Mouse (Mus musculus) hindbrain, embryonic 10.5 days (tissue): ENCODE measurements at regions not wholly inside any gene's neighbourhood (a gene's known extent, or its start where the extent isn't known, plus 50 kb on each side); places are given as distances from the start of the nearest gene placed in this dataset.
"Not testable (repeated sequence)": the region's sequence is repeated elsewhere in the genome, so short reads cannot be mapped to it uniquely, and the experiment has no call there.

Source experiments
- DNase-seq: peaks from one replicate; pipeline ENCODE4 v3.0.0-alpha.2; 2017; ENCODE audit warnings: low spot score
- H3K27ac ChIP-seq: fragments of 300-500 bp; sonication (generic); 2 replicates; pipeline ENCODE4 v1.5.1; 2016; ENCODE audit warnings: mild to moderate bottlenecking, moderate library complexity
- H3K27me3 ChIP-seq: fragments of 300-500 bp; sonication (generic); 2 replicates; pipeline ENCODE4 v1.6.1; 2016; ENCODE audit warnings: mild to moderate bottlenecking; ENCODE audit not compliant: poor library complexity, insufficient read depth, severe bottlenecking
- H3K36me3 ChIP-seq: fragments of 300-500 bp; sonication (generic); 2 replicates; pipeline ENCODE4 v1.6.1; 2016; ENCODE audit warnings: mild to moderate bottlenecking, moderate library complexity
- H3K4me1 ChIP-seq: fragments of 300-500 bp; sonication (generic); replicated peaks from 2 replicates; pipeline ENCODE4 v1.6.1; 2016; ENCODE audit warnings: mild to moderate bottlenecking
- H3K4me3 ChIP-seq: fragments of 300-500 bp; sonication (generic); 2 replicates; pipeline ENCODE4 v1.5.1; 2016; ENCODE audit warnings: mild to moderate bottlenecking, moderate library complexity
- H3K9me3 ChIP-seq: fragments of 300-500 bp; sonication (generic); 2 replicates; pipeline ENCODE4 v1.6.1; 2016; ENCODE audit warnings: mild to moderate bottlenecking, moderate library complexity
- WGBS: fragments of 180-500 bp; shearing (Covaris S2); methylation state at CpG from one replicate; pipeline ENCODE4 v1.1.7; 2016; 5-methylcytosine and 5-hydroxymethylcytosine counted together

DNA sequence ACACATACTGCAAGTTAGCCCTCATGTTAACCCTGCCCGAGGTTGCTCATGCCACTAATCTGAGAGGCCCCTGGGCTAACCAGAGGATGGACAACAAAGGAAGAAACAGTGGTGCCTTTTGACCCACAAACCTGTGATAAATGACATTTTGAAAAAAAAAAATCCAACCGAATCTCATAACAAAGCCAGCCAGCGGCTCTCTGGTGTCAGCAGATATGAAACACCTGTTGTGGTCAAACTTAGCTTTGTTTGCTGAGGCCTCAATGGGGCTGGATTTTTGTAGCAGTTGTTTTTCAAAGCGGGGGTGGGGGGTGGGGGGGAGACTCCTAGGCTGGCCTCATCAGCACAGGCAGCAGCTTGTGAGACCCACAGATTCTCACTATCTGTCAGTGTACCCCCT is 133.0 kb downstream of the Katnal1 start:
- no peaks in the 10 kb centered on the region for H3K9me3 ChIP-seq
- whole genome bisulfite sequencing, result 51% methylated on average over 4 of the region's 4 CpGs
- H3K4me1 ChIP-seq, result peaks cover 42% of the 10 kb centered on the region
- H3K27ac ChIP-seq, result no peak overlapping the region
- DNase-seq, result no peak
- no peak overlapping the region for H3K4me3 ChIP-seq
- H3K27me3 ChIP-seq, result no peaks in the 10 kb centered on the region; the same call in 1 of the 2 replicates
- H3K36me3 ChIP-seq, result no peaks in the 10 kb centered on the region

DNA sequence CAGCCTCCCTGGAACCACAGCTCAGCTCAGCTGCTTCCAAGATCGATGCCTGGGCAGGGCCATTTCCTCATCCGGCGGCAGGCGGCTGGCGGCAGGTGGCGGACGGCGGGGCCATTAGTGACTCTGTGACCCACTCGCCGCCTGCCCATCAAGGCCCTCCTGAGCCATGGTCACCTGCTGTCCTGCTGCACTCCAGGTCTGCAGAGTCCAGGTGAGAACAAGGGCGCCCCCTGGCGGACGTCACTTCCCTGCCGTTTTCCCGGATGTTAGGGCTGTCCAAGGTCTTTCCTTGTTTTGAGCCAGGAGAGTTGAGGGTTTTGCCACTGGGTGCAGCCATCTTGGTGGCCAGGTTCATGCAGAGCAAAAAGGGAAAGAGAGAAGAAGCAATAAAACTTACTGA is 134.7 kb downstream of the Katnal1 start:
- WGBS, result 40% methylated on average over 15 of the region's 15 CpGs

DNA sequence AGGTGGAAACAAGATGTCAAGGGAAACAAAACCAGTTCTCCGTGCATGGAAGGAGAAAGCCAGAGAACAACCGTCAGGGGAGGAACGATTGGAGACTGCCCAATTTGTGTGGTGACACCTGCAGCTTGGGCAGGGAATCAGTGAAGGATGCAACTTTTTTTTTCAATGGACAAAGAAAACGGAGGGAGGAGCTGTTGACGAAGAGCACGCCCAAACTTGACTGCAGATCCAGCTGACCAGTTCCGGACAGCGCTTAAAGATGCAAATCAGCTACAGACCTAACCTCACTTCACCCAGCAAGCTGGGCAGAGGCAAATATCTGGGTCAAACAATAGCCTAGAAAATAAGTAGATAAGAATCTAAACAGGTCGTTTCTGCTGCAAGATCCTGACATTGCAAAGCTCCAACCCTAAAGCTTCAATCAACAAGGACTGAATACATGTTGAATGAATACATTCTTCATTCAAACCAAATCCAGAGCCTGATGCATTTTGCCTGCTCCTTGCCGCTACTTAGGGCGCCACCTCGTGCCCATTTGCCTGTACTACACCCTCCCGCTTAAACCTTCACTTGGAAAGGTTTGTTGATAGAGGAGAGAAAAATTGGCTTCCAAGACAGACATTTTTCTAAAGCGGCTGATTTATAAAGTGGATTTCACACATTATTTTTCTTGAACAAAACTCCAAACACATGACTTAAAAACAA is 136.2 kb downstream of the Katnal1 start:
- H3K27me3 ChIP-seq, result peaks cover 4% of the 10 kb centered on the region; the same call in 1 of the 2 replicates
- H3K4me3 ChIP-seq, result peak overlapping the region; percentile 26; the same call in 1 of the 2 replicates
- peak; percentile 85 for DNase-seq
- H3K27ac ChIP-seq, result no peak overlapping the region
- peaks cover 35% of the 10 kb centered on the region for H3K4me1 ChIP-seq
- no peaks in the 10 kb centered on the region for H3K9me3 ChIP-seq
- no peaks in the 10 kb centered on the region for H3K36me3 ChIP-seq
- 11% methylated on average over 14 of the region's 14 CpGs for WGBS

More for the DNA sequence above, 134.7 kb downstream of the Katnal1 start:
- peaks cover 4% of the 10 kb centered on the region; the same call in 1 of the 2 replicates for H3K27me3 ChIP-seq
- H3K27ac ChIP-seq, result no peak overlapping the region
- H3K9me3 ChIP-seq, result no peaks in the 10 kb centered on the region
- peaks cover 39% of the 10 kb centered on the region for H3K4me1 ChIP-seq
- H3K36me3 ChIP-seq, result no peaks in the 10 kb centered on the region
- peak; percentile 72 for DNase-seq
- H3K4me3 ChIP-seq, result no peak overlapping the region

DNA sequence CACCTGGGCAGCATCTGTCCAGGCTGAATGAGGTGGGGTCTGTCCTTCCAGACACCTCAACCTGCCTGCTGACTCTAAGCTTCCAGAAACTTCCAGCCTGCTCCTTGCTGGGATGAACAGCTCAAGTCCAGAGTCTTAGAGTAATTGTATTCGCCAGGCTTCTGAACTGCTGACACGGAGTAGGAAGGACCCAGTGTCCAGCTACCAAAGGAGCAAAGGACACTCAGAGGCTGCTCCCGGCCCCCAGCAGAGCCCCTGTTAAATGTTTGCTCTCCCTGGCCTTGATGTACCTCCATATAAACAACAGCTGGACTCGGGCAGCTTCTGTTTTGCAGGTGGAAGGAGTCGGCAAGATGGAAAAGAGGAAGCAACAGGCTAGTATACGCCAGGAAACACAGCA is 137.5 kb downstream of the Katnal1 start:
- no peak overlapping the region for H3K27ac ChIP-seq
- H3K36me3 ChIP-seq, result no peaks in the 10 kb centered on the region
- peaks cover 4% of the 10 kb centered on the region; the same call in 1 of the 2 replicates for H3K27me3 ChIP-seq
- DNase-seq, result no peak
- WGBS, result 69% methylated on average over 6 of the region's 6 CpGs
- H3K9me3 ChIP-seq, result no peaks in the 10 kb centered on the region
- H3K4me3 ChIP-seq, result no peak overlapping the region
- peaks cover 36% of the 10 kb centered on the region for H3K4me1 ChIP-seq

DNA sequence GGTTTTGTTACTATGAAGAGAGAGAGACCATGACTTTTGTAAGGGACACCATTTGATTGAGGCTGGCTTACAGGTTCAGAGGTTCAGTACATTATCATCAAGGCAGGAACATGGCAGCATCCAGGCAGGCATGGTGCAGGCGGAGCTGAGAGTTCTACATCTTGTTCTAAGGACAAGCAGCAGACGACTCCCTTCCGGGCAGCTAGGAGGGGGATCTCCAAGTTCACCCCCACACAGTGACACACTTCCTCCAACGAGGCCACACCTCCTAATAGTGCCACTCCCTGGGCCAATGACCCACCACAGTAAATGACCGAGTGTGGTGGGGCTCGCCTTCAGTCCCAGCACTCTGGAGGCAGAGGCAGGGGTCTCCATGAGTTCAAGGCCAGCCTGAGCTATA is 138.8 kb downstream of the Katnal1 start:
- not testable (repeated sequence) for H3K27me3 ChIP-seq, H3K27ac ChIP-seq, H3K4me3 ChIP-seq, H3K9me3 ChIP-seq, H3K36me3 ChIP-seq, DNase-seq
- WGBS, result 79% methylated on average over 6 of the region's 6 CpGs
- H3K4me1 ChIP-seq, result peaks cover 27% of the 10 kb centered on the region

DNA sequence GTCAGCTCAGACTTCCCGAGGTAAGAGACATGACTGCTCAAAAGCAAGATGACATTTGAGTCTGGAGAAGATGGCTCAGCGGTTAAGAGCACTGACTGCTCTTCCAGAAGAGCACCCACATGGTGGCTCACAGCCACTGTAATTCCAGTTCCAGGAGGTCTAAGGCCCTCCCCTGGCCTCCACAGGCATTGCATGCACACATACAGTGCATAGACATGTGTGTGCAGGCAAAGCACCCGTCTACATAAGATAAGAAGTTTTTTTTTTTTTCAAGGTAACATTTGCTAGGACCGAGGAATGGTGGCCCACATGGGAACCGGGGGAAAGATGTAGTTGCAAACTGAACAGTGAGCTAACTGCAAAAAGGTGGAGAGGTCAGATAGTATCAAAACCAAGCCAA is 139.3 kb downstream of the Katnal1 start:
- peaks cover 4% of the 10 kb centered on the region; the same call in 1 of the 2 replicates for H3K27me3 ChIP-seq
- H3K27ac ChIP-seq, result no peak overlapping the region
- H3K4me3 ChIP-seq, result no peak overlapping the region
- H3K36me3 ChIP-seq, result no peaks in the 10 kb centered on the region
- H3K4me1 ChIP-seq, result peaks cover 27% of the 10 kb centered on the region
- no peaks in the 10 kb centered on the region for H3K9me3 ChIP-seq
- DNase-seq, result no peak
- 78% methylated on average over 5 of the region's 5 CpGs for WGBS

DNA sequence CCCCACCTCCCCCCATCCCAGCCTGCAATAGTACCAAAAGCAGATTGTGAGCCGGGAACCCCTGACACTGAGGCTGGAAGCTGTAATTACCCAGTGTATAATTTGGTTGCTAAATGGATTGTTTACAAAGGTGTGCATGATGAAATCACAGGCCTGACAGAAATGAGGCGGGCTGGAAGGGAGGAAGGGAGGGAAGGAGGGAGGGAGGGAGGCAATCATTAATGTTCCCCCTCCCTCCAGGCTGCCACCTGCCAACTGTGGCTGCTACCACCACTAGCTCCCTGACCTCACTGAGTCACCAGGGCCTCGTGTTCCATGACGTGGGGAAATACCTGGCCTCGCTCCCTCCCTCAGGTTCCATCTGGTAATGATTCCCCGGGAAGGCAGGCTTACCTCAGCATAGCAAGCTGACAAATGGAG is 140.0 kb downstream of the Katnal1 start:
- no peak for DNase-seq
- Histone ChIP-seq H3K36me3 (no peaks in the 10 kb centered on the region), H3K4me3 (no peak overlapping the region), H3K4me1 (peaks cover 27% of the 10 kb centered on the region), H3K27me3 (peaks cover 4% of the 10 kb centered on the region; the same call in 1 of the 2 replicates), H3K27ac (0 out of 2 replicates have a peak overlapping the region, but pooled peaks have one; percentile 8), H3K9me3 (no peaks in the 10 kb centered on the region)
- WGBS, result 65% methylated on average over 6 of the region's 6 CpGs

DNA sequence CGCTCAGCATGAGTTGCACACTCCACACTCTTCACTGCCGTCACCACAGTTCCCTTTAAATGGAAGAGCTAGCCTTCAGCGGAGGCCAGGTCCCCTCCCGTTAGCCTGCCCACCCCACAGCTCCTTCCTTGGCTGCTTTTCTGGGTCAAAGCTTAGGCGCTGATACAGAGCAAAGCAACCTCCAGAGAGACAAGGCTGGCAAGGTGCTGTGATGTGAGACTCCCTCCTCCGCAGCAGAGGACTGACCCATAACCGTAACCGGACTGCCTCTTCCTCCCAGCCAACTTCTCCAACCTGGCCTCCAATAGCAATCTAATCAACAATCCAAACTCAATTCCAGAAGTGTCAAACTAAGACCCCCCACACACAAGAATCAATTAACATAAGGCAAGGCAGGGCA is 140.4 kb downstream of the Katnal1 start:
- H3K27ac ChIP-seq, result 0 out of 2 replicates have a peak overlapping the region, but pooled peaks have one; percentile 8
- no peak overlapping the region for H3K4me3 ChIP-seq
- H3K9me3 ChIP-seq, result no peaks in the 10 kb centered on the region
- H3K4me1 ChIP-seq, result peaks cover 27% of the 10 kb centered on the region
- peaks cover 4% of the 10 kb centered on the region; the same call in 1 of the 2 replicates for H3K27me3 ChIP-seq
- WGBS, result 92% methylated on average over 8 of the region's 8 CpGs
- no peaks in the 10 kb centered on the region for H3K36me3 ChIP-seq
- no peak for DNase-seq

DNA sequence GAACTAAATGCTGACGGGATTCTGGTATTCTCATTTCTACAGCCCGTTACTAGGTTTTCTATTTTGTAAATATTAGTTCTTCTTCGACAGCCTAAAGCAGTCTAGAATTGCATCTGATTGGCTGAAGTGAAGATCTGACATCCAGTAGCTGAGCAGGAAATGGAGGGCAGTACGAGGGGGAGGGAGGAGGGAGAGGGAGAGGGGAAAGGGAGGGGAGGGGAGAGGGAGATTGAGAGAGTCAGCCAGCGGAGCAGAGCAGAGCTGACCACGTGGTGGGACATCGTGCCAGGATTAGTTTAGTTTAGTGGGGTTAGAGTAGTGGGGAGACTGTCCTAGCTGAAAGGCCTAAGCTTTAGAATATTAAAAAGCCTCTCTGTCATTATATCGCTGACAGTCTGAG is 141.8 kb downstream of the Katnal1 start:
- DNase-seq, result peak; percentile 40
- no peaks in the 10 kb centered on the region for H3K36me3 ChIP-seq
- peaks cover 4% of the 10 kb centered on the region; the same call in 1 of the 2 replicates for H3K27me3 ChIP-seq
- H3K4me1 ChIP-seq, result peaks cover 20% of the 10 kb centered on the region
- WGBS, result 45% methylated on average over 8 of the region's 8 CpGs
- H3K27ac ChIP-seq, result no peak overlapping the region
- no peaks in the 10 kb centered on the region for H3K9me3 ChIP-seq
- H3K4me3 ChIP-seq, result no peak overlapping the region

DNA sequence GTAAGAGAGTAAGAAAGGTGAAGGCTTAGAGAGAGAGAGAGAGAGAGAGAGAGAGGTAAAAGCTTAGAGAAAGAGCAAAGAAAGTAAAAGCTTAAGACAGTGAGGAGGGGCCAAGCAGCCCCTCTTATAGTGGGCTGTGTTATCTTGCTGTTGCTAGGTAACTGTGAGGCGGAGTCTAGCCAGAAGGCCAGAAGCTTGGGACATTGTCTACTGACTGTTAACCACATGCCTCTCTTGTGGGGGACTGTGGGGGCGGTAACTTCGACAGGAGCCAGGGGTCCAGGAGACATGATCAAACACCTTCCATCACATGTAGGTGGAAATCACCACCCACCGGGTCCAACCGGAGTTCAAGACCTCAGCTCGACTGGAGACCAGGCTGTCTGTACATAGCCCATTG is 148.0 kb downstream of the Katnal1 start:
- H3K27me3 ChIP-seq, H3K9me3 ChIP-seq, H3K36me3 ChIP-seq, H3K4me3 ChIP-seq: not testable (repeated sequence)
- H3K27ac ChIP-seq, result peak overlapping the region; percentile 70; the same call in 1 of the 2 replicates
- peak; percentile 43 for DNase-seq
- H3K4me1 ChIP-seq, result peaks cover 18% of the 10 kb centered on the region
- WGBS, result 49% methylated on average over 6 of the region's 6 CpGs

DNA sequence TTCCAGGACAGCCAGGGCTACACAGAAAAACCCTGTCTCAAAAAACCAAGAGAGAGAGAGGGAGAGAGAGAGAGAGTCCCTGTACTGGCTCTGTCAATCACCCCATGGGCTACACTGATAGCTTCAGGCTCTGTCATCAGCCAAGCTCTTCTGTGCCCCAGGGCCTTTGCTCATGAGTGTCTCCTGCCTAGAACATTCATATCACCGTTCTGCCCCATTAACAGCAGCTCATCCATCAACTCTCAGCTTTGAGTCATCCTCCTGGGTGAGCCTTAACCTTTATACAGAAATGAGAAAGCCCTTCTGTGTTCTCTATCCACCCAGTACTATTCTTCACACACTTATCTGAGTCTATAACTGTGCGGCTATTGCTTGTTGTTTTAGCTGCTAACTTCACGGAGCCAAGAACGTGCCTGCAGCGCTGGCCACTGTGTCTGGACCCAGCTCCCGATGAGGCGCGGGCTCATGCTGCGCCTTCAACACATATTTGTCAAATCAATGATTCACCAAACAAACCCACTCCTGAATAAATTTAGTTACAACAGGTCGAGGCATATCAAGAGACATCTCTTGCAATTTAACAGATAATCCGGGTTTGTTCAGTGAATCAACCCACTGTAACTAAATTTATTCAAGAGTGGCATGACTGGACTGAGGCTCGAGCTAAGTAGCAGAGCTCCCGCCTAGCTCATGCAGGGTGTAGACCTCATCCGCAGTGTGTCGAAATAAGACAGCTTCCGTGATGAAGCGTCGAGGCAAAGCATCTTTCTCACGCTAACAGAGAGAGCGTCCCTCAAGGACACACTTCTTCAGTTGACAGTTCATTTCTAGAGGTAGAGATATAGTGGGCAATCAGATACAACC is 152.1 kb downstream of the Katnal1 start:
- no peaks in the 10 kb centered on the region for H3K27me3 ChIP-seq
- no peaks in the 10 kb centered on the region for H3K9me3 ChIP-seq
- no peak overlapping the region for H3K27ac ChIP-seq
- no peaks in the 10 kb centered on the region for H3K36me3 ChIP-seq
- no peak for DNase-seq
- 91% methylated on average over 20 of the region's 20 CpGs for WGBS
- no peak overlapping the region for H3K4me3 ChIP-seq
- H3K4me1 ChIP-seq, result peaks cover 18% of the 10 kb centered on the region

DNA sequence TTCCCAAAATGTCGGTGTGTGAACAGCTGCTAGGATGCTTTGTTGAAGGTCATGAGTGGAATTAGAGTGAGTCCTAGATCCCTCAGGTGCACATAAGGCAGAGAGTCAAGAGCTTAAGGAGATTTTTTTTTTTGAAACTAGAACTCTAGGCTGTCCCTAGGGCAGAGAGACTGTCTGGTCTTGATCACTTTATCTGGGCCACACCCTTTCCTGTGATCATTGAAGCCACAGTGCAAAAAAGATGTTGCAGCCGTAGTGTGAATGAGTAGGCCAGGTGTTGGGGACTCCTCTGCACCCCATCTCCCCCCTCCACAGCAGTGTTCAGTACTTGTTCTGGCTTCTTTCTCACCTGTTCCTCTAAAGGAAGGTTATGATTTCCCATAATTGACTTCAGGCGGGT is 153.9 kb downstream of the Katnal1 start:
- Histone ChIP-seq H3K4me1 (peaks cover 7% of the 10 kb centered on the region; the same call in 1 of the 2 replicates), H3K9me3 (no peaks in the 10 kb centered on the region), H3K27ac (no peak overlapping the region), H3K27me3 (no peaks in the 10 kb centered on the region), H3K4me3 (no peak overlapping the region), H3K36me3 (no peaks in the 10 kb centered on the region)
- DNase-seq, result no peak
- whole genome bisulfite sequencing, result 86% methylated on average over 3 of the region's 3 CpGs

DNA sequence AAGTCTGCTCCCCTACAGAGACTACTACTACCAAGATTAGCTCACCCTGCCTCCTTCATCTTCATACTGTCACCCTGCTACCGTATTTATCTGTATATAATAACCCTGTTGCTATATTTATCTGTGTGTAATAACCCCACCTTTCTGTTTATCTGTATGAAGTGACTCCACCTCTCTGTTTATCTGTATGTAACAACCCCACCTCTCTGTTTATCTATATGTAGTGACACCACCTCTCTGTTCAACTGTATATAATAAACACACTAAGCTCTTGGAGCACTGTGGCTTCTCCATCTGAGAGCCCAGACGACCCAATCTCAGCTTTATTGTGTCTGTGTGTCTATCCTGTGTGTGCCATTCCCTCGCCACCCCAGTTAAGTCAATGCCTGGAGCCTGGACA is 154.7 kb downstream of the Katnal1 start:
- Histone ChIP-seq H3K4me3 (no peak overlapping the region), H3K36me3 (no peaks in the 10 kb centered on the region), H3K9me3 (peaks cover 3% of the 10 kb centered on the region; the same call in 1 of the 2 replicates), H3K27me3 (no peaks in the 10 kb centered on the region), H3K27ac (no peak overlapping the region), H3K4me1 (0 out of 2 replicates have a peak, but pooled peaks cover 3% of the 10 kb centered on the region)
- 62% methylated on average over 3 of the region's 3 CpGs for WGBS
- DNase-seq, result no peak
